Mouse (Mus musculus) forebrain, embryonic 13.5 days (tissue): ENCODE measurements around the gene Coq5. TPM values are rescaled to one million over a fixed set of nuclear protein-coding genes. Genes with fewer than 3 reads are reported as not detected.

Source experiments
- ATAC-seq: fragments of 200-750 bp; cut with Nextera tagmentation; 2 replicates; pipeline ENCODE4 v1.8.0; 2017
- H3K27ac ChIP-seq: fragments of 300-500 bp; sonication (generic); 2 replicates; pipeline ENCODE4 v1.5.1; 2015; ENCODE audit warnings: inconsistent platforms, mild to moderate bottlenecking, moderate library complexity
- H3K27me3 ChIP-seq: fragments of 300-500 bp; sonication (generic); 2 replicates; pipeline ENCODE4 v1.6.1; 2015; ENCODE audit warnings: mild to moderate bottlenecking, inconsistent platforms
- H3K36me3 ChIP-seq: fragments of 300-500 bp; sonication (generic); 2 replicates; pipeline ENCODE4 v1.6.1; 2015; ENCODE audit warnings: mild to moderate bottlenecking, inconsistent platforms; ENCODE audit not compliant: poor library complexity, severe bottlenecking
- H3K4me1 ChIP-seq: fragments of 300-500 bp; sonication (generic); 2 replicates; pipeline ENCODE4 v1.6.1; 2015; ENCODE audit warnings: inconsistent platforms
- H3K4me2 ChIP-seq: fragments of 300-500 bp; sonication (generic); 2 replicates; pipeline ENCODE4 v1.6.1; 2015; ENCODE audit warnings: inconsistent platforms, mild to moderate bottlenecking, moderate library complexity
- H3K4me3 ChIP-seq: fragments of 300-500 bp; sonication (generic); 2 replicates; pipeline ENCODE4 v1.5.1; 2015; ENCODE audit warnings: mild to moderate bottlenecking, inconsistent platforms
- H3K9ac ChIP-seq: fragments of 300-500 bp; sonication (generic); 2 replicates; pipeline ENCODE4 v1.6.1; 2015; ENCODE audit warnings: mild to moderate bottlenecking, inconsistent platforms
- H3K9me3 ChIP-seq: fragments of 300-500 bp; sonication (generic); replicated peaks from 2 replicates; pipeline ENCODE4 v1.6.1; 2016; ENCODE audit warnings: inconsistent platforms
- WGBS: fragments of 180-500 bp; shearing (Covaris S2); methylation state at CpG from one replicate; pipeline ENCODE4 v1.1.7; 2015; 5-methylcytosine and 5-hydroxymethylcytosine counted together
- polyA plus RNA-seq: library from polyadenylated mRNA; unstranded; fragments of >200 nt; fragmentation: Nextera tagmentation; extraction: Ambion mirVana; gene quantifications from 2 replicates; pipeline ENCODE4 v1.2.1, GENCODE M21; 2015

Coq5 gene
- polyA plus RNA-seq, 1 experiment from 2014 or later, result 53.7 TPM

DNA sequence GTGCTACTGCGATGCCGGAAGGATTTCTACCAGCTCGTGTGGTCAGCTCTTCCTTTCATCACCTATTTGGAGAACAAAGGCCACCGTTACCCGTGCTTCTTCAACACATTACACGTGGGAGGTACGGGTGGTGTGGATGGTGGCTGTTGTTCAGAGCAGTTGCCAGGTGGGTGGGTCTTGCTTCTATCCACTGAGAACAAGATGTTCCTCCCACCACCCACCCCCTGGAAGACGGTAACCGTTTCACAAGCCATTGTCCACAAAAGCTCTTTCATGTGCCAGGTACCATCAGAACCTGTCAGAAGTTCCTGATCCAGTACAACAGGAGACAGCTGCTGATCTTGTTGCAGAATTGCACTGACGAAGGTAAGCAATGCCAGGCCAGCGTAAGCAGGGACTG lies 39.3 kb upstream of the Coq5 start:
- H3K27ac ChIP-seq, result no peak overlapping the region

DNA sequence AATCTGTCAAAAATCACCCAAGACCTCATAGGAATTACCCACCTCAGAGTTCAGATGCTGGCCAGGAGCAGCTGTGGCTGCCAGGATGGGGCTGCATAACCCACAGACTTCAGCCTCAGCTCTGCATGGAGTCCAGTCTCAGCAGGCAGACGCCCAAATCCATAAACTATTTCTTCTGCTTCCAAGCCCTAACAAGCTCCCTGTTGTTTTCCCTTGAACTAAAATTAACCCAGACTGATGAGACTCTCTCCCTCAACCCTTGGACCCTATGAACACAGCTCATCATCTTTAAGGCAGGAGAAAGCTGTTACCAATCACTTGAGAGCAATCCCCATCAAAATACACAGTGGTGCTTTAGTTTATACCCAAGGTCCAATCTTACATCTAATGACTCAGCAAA lies 24.0 kb upstream of the Coq5 start:
- no peaks in the 10 kb centered on the region for H3K27me3 ChIP-seq
- peaks cover 74% of the 10 kb centered on the region for H3K36me3 ChIP-seq
- H3K4me2 ChIP-seq, result no peak overlapping the region
- 91% methylated on average over 1 of the region's 1 CpGs for WGBS
- no peak for ATAC-seq
- no peaks in the 10 kb centered on the region for H3K9me3 ChIP-seq
- H3K4me1 ChIP-seq, result no peaks in the 10 kb centered on the region
- H3K9ac ChIP-seq, result no peak overlapping the region
- no peak overlapping the region for H3K27ac ChIP-seq
- H3K4me3 ChIP-seq, result no peak overlapping the region

More for the DNA sequence above, 39.3 kb upstream of the Coq5 start:
- 86% methylated on average over 11 of the region's 11 CpGs for WGBS
- Histone ChIP-seq H3K36me3 (peaks cover 56% of the 10 kb centered on the region), H3K4me1 (peaks cover 19% of the 10 kb centered on the region), H3K9ac (no peak overlapping the region), H3K4me3 (no peak overlapping the region), H3K4me2 (no peak overlapping the region), H3K9me3 (no peaks in the 10 kb centered on the region), H3K27me3 (no peaks in the 10 kb centered on the region)
- no peak for ATAC-seq

DNA sequence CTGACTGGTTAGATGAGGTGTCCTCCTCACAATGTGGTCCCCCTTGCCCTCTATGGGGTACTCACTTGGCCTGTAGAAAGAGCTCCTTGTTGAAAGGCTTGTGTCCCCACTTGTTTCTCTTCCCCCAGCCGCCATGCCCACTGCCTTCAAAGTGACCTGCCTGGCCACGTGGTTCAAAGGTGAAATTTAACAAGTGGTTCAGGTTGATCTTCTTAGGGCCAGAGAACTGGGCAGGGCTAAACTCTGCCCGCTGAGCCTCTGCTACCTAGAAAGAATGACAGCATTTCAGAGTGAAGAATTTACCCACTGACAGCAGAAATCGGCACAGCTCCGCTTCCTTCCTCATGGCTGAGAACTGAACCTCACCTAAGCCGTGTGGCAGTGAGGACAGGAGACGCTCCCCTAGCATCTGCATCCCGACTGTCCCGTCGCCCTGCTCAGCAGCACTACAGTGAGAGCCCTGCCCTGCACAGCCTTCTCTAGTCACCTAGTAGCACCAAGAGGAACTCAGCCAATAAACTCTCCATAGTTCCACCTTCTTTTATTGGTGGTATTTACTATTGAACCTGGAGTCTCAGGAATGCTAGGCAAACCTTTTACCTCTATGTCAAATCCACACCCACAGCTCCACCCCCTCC lies 22.4 kb upstream of the Coq5 start:
- no peaks in the 10 kb centered on the region for H3K9me3 ChIP-seq
- no peak overlapping the region for H3K4me2 ChIP-seq
- H3K9ac ChIP-seq, result no peak overlapping the region
- no peaks in the 10 kb centered on the region for H3K4me1 ChIP-seq
- H3K36me3 ChIP-seq, result peaks cover 71% of the 10 kb centered on the region
- 89% methylated on average over 10 of the region's 10 CpGs for WGBS
- no peaks in the 10 kb centered on the region for H3K27me3 ChIP-seq
- H3K27ac ChIP-seq, result no peak overlapping the region
- no peak overlapping the region for H3K4me3 ChIP-seq
- ATAC-seq, result no peak

DNA sequence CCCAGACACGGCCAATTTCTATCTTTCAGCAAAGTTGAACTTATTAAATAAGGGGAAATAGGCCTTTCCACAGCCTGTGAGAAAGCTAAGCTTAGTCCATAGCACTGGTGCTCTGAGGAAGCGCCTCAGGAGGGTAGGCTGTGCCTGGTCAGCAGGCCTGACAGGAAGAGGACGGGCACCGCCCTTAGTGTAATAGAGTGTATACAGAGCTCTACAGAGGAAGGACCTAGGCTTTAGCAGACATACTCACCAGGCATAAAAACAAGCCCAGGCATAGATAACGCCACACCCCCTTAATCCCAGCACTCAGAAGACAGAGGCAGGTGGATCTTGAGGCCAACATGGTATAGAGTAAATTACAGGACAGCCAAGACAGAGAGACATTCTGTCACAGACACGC lies 19.1 kb upstream of the Coq5 start:
- Histone ChIP-seq H3K36me3 (peaks cover 68% of the 10 kb centered on the region), H3K4me1 (no peaks in the 10 kb centered on the region), H3K9me3 (no peaks in the 10 kb centered on the region), H3K4me2 (no peak overlapping the region), H3K4me3 (no peak overlapping the region), H3K27ac (no peak overlapping the region), H3K27me3 (no peaks in the 10 kb centered on the region), H3K9ac (no peak overlapping the region)
- no peak for ATAC-seq
- 88% methylated on average over 6 of the region's 6 CpGs for WGBS

DNA sequence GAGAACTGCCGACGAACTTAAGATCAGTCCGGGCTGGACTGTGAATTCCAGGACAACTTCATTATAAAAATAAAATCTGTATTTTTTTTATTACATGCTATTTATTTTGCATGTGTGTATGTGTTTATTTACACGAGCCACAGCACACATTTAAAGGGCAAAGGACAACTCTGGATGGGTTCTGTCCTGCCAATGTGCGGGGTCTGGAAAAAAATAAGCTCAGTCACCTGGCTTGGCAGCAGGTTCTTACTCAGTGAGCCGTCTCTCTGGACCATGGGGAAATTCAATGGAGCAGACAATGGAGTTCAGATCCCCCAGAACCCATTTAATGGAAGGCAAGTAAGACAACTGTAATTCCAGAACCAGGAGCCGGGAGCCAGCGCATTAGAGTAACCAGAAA lies 18.3 kb upstream of the Coq5 start:
- Histone ChIP-seq H3K9ac (no peak overlapping the region), H3K27me3 (no peaks in the 10 kb centered on the region), H3K27ac (no peak overlapping the region), H3K4me1 (peaks cover 4% of the 10 kb centered on the region; the same call in 1 of the 2 replicates), H3K36me3 (peaks cover 64% of the 10 kb centered on the region), H3K4me3 (no peak overlapping the region), H3K4me2 (no peak overlapping the region), H3K9me3 (no peaks in the 10 kb centered on the region)
- ATAC-seq, result no peak
- WGBS, result 93% methylated on average over 8 of the region's 8 CpGs

DNA sequence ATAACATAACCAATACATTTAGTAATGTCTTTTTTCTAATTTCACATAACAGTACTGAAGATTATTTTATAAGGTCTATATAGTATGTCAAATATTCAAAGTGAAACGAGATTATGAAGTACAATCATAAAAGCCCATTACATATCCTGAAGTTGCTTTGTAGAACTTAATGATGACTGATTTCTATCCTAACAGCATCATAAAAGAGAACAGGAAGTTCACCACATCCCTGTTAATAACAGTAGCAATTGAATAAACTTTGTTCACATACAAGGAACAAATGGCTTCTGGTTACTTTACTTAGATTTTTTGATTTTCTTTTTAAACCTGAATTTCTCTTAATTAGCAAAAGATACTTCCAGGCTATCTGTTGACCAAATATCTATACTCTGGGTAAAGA lies 17.6 kb upstream of the Coq5 start:
- ATAC-seq, result no peak
- WGBS, result 95% methylated on average over 1 of the region's 1 CpGs
- no peak overlapping the region for H3K4me2 ChIP-seq
- H3K27me3 ChIP-seq, result no peaks in the 10 kb centered on the region
- peaks cover 8% of the 10 kb centered on the region; the same call in 1 of the 2 replicates for H3K4me1 ChIP-seq
- H3K9me3 ChIP-seq, result no peaks in the 10 kb centered on the region
- no peak overlapping the region for H3K4me3 ChIP-seq
- no peak overlapping the region for H3K27ac ChIP-seq
- peaks cover 63% of the 10 kb centered on the region for H3K36me3 ChIP-seq
- H3K9ac ChIP-seq, result no peak overlapping the region

DNA sequence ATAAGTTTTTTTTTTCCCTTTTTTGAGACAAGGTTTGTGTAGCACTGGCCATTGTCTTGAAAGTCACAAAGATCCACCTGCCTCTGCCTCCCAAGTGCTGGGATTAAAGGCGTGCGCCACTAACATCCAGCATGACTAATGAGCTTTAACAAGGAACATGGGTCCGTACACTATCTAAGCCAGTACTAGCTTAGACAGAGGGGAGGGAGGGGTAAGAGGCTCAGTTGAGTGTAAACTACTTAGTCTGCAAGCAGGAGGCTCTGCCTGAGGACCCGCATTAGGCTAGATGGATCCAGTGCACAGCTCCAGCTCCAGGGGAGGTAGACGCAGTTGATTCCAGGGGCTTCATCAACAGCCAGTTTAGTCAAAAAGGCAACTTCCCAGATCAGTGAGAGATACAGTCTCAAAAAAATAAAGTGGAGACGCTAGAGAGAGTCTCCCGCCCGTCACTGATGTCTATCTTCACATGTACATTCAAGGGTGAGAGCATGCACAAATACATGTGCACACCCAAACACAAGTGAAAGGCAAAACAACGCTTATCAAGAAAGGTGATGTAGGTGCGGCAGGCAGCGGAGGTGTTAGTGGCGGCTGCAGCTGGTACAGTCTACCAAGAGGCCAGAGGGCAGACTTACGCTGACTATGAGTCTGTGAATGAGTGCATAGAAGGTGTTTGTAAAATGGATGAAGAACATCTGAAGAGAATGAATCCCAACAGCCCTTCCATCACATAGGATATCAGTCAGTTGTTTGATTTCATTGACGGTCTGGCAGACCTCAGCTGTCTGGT lies 16.8 kb upstream of the Coq5 start:
- H3K9me3 ChIP-seq, result no peaks in the 10 kb centered on the region
- H3K9ac ChIP-seq, result no peak overlapping the region
- no peak for ATAC-seq
- H3K27me3 ChIP-seq, result no peaks in the 10 kb centered on the region
- WGBS, result 90% methylated on average over 14 of the region's 14 CpGs
- H3K4me2 ChIP-seq, result no peak overlapping the region
- peaks cover 8% of the 10 kb centered on the region; the same call in 1 of the 2 replicates for H3K4me1 ChIP-seq
- H3K4me3 ChIP-seq, result no peak overlapping the region
- no peak overlapping the region for H3K27ac ChIP-seq
- H3K36me3 ChIP-seq, result peaks cover 55% of the 10 kb centered on the region

DNA sequence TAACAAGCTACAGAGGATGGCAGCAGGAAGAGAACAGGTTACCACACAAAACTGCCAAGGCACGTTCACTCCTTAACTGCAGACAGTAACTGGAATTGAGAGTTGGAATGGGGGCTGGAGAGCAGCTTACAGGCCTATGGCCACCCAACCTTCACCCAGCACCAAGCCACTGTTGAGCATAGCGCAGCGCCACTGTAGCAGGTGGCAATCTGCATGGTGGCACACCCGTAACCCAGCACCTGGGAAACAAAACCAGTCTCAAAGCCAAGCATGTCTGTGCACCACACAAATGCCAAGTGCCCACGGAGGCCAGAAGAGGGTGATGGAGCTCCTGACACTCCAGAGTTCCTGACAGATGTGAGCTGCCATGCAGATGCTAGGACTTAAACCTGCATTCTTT lies 13.1 kb upstream of the Coq5 start:
- H3K4me3 ChIP-seq, result no peak overlapping the region
- peaks cover 31% of the 10 kb centered on the region for H3K36me3 ChIP-seq
- no peak for ATAC-seq
- no peaks in the 10 kb centered on the region for H3K27me3 ChIP-seq
- H3K9me3 ChIP-seq, result no peaks in the 10 kb centered on the region
- WGBS, result 91% methylated on average over 5 of the region's 5 CpGs
- no peak overlapping the region for H3K27ac ChIP-seq
- no peak overlapping the region for H3K9ac ChIP-seq
- H3K4me2 ChIP-seq, result no peak overlapping the region
- H3K4me1 ChIP-seq, result peaks cover 38% of the 10 kb centered on the region

DNA sequence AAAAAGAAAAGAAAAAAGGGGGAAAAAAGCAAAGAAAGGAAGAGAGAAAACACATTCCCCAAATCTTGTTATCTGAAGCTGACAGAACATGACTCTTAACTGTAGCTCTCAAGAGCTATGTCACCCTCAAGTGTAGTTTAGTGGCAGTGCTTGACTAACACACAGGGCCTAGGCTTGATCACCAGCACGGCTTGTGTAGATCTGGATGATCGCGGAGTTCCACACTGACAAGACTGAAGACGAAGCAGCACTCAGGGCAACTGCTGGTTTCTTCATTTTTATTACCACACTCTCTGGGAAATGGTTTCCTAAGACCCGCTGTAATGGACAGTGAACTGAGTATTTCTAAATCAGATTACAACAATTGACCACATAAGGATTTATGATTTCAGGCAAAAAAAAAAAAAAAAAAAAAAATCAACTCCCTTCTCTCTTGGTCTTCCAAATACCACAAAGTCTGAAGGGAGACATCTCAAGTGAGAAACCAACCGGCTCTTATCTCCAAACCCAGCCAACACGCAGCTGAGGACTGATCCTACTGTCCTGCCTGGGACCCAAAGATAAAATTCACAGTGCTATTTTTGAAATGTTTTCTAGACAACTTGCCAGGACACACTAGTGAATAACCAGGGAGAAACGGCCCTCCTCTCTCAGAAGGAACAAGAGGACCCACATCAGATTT lies 12.5 kb upstream of the Coq5 start:
- H3K4me2 ChIP-seq, result no peak overlapping the region
- H3K27ac ChIP-seq, result no peak overlapping the region
- no peaks in the 10 kb centered on the region for H3K27me3 ChIP-seq
- H3K9ac ChIP-seq, result no peak overlapping the region
- peaks cover 41% of the 10 kb centered on the region for H3K4me1 ChIP-seq
- no peak overlapping the region for H3K4me3 ChIP-seq
- H3K9me3 ChIP-seq, result no peaks in the 10 kb centered on the region
- WGBS, result 93% methylated on average over 8 of the region's 8 CpGs
- ATAC-seq, result no peak
- peaks cover 29% of the 10 kb centered on the region for H3K36me3 ChIP-seq

DNA sequence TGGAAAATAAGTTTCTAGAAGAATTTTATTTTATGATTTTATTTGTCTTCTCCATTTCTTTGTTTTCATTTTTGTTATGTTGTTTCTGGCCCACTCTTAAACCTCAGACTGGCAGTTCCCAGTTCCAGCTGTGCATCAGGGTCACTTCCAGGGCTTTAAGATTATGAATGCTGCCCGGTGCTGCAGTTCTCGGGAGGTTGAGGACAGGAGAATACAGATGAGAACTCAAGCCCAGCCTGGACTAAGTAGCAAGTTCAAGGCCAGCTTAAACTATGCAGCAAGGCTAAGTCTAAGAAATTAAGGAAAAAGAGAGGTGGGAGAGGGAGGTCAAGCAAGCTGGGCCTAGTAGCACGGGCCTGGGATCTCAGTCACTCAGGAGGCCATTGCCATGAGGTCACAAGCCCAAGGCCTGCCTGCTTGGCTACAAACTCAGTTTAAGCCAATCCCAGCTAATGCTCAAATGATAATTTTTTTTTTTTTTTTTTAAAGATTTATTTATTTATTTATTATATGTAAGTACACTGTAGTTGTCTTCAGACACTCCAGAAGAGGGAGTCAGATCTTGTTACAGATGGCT lies 11.9 kb upstream of the Coq5 start:
- H3K4me2 ChIP-seq, result no peak overlapping the region
- no peaks in the 10 kb centered on the region for H3K27me3 ChIP-seq
- H3K9ac ChIP-seq, result no peak overlapping the region
- WGBS, result 85% methylated on average over 3 of the region's 3 CpGs
- H3K4me1 ChIP-seq, result peaks cover 41% of the 10 kb centered on the region
- no peak for ATAC-seq
- no peaks in the 10 kb centered on the region for H3K9me3 ChIP-seq
- H3K36me3 ChIP-seq, result peaks cover 27% of the 10 kb centered on the region
- no peak overlapping the region for H3K27ac ChIP-seq
- no peak overlapping the region for H3K4me3 ChIP-seq

DNA sequence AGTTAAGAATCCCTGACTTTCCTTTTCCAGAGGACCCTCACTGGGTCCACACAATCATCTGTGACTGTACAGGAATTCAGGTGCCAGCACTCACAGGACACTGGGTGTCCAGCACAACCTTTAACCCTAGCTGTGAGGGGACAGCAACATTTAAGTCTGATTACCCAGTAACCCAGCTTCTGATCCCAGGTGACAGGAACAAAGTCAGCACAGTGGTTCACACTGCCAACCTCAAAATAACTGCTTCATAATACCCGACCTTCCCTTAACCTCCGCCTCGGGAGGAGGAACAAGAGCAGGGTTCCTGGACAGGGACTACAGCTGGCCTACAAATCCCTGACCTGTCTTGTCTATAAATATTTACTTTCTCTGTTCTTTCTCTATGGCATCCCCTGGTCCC lies 11.2 kb upstream of the Coq5 start:
- Histone ChIP-seq H3K36me3 (peaks cover 22% of the 10 kb centered on the region), H3K4me2 (no peak overlapping the region), H3K9me3 (no peaks in the 10 kb centered on the region), H3K27me3 (no peaks in the 10 kb centered on the region), H3K4me1 (peaks cover 44% of the 10 kb centered on the region), H3K27ac (no peak overlapping the region), H3K4me3 (no peak overlapping the region), H3K9ac (no peak overlapping the region)
- ATAC-seq, result no peak
- 81% methylated on average over 3 of the region's 3 CpGs for WGBS

DNA sequence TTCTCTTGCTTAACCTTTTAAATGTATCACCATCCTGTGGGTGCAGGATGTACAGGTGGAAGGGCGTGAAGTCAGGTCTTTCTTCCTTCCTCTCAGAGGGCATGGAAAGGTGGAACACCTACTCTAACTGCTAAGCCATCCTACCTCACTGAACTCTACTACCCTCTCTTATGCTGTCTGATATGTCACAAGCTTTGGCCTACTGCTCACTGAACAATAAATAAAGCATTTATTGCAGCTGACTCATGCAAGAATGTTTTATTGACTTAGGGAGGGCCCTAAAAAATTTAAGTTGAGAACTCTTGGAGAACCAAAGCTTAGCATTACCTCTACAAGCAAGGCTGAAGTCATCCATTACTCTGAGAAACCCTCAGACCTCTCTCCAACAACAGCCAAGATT lies 9.5 kb upstream of the Coq5 start:
- WGBS, result 83% methylated on average over 1 of the region's 1 CpGs
- Histone ChIP-seq H3K9me3 (no peaks in the 10 kb centered on the region), H3K27me3 (no peaks in the 10 kb centered on the region), H3K4me3 (peak overlapping the region; percentile 100), H3K9ac (peak overlapping the region; percentile 98), H3K4me1 (peaks cover 46% of the 10 kb centered on the region), H3K36me3 (peaks cover 22% of the 10 kb centered on the region), H3K4me2 (peak overlapping the region; percentile 91), H3K27ac (no peak overlapping the region)
- no peak for ATAC-seq
